Mouse (Mus musculus) kidney, postnatal 25 days (tissue): ENCODE measurements around the gene Gm7358.
"Not testable (repeated sequence)": the region's sequence is repeated elsewhere in the genome, so short reads cannot be mapped to it uniquely, and the experiment has no call there.

Source experiments
- DNase-seq, 2 experiments: peaks; one replicate each; pipeline ENCODE4 v3.0.0; 2021; ENCODE audit warnings: mixed read lengths in 2 of 2

The Gm7358 gene

DNA sequence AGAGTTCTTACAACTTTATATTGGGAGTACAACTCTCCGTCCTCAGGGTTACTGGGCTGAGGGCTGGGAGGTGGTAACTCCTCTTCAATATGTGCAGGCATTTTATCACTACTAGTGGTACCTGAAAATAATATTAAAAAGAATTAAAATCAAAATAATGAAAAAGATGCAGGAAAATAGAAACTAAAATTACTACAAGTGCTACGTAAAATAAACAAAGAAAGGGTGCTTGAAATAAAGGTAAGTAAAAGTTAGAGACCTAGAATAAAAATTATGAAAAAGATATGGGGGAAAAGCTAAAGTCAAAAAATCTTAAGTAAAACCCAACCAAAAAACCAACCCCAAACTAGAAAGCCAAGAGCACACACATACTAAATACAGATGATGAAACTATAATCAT, at the start of gene Gm7358:
Gm7358 (minus strand) TSS at position 101 of the 400 bp plus-strand sequence.
- DNase-seq, result not testable (repeated sequence)

DNA sequence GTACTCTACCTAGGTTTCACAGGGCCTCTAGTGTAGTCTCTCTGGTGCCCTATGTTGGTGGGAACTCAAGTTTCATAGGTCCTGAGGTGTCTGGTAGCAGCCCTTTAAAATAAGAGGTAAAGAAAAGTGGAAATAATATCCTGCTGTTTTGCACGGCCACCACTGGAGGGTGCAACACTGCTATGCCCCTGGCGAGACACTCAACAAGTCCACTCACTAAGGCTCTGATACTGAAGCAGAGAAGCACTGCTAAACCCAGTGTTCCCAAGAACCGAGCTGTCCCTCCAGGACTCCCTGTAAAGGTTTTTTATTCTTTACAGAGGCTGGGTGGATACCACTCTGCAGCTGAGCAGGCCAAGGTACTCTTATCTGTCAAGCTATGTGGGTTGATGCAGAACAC, 43.7 kb upstream of the Gm7358 start:
- not testable (repeated sequence) for DNase-seq

DNA sequence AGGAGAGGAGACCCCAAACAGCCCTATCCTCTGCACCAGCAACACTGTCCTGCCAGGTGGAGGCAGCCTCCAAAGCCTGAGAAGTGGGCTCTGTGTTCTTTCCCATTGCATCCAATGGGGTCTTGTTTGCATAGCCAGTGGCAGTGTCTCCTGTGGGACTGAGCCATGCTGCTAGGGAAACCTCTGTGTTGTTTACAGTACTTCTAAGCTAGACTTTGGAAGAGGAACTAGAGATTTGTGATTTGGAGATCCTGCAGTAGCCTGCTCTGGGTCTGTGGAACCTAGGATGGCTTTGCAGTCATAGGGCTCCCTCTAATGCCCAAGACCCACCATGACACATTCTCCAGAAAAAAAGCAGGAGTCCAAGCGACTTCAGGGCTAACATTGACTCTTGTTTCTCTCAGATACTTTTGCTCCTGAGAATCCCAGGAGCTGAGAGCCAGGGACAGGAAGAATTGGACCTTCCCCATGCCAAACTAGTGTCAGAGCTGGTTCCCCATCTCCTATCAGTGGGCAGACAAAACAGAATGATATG, 42.2 kb upstream of the Gm7358 start:
- DNase-seq, result peak in 1 of 2 experiments; percentile 41

DNA sequence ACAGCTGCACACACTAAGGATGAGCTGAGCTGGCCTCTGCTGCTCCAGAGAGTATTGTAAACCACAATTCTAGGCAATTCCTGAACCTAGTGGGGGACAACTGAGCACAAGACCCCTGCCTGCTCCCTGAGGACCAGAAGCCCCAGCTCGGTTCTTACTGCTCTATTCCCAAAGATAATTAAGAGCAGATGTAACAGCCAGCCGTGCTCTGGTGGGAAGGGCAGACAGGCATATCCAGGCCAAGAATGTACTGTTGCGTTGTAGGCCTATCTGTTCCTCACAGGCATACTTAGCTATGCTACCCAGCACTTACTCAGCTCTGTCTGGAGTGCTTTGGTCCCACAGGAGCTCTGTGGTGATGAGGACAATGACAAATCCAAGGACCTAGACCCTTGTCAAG, 40.6 kb upstream of the Gm7358 start:
- not testable (repeated sequence) for DNase-seq

DNA sequence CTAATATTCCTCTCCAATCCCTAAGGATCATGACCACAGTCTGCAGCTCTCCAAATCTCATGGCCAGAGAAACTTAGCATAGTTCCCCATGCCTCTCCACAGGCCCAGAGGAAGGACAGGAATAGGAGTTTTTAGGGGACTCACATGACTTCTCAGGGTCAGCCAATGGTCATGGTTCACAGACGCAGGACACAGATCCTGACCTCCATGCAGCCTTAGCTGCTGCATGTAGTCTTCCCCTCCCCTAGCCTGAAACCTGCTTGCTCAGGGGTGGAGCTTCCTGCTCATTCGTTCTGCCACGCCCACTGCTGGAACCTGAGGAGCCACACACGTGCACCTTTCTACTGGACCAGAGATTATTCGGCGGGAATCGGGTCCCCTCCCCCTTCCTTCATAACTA, 34.8 kb upstream of the Gm7358 start:
- DNase-seq, result peak in 1 of 2 experiments; percentile 41

DNA sequence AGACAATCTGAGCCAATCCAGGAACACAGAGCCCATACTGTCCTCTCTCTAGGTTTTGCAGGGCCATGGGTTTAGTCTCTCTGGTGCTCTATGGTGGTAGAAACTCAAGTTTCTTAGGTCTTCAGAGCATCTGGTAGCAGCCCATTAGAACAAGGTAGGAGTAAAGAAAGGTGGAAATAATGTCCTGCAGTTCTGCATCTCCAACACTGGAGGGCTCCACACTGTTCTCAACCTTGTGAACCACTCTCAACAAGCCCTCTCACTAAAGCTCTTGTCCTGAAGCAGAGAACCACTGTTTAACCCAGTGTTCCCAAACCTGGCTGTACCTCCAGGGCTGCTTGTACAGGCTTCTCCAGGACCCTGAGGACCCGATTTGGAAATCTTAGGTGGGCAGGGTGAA, 27.3 kb upstream of the Gm7358 start:
- DNase-seq, result not testable (repeated sequence)

DNA sequence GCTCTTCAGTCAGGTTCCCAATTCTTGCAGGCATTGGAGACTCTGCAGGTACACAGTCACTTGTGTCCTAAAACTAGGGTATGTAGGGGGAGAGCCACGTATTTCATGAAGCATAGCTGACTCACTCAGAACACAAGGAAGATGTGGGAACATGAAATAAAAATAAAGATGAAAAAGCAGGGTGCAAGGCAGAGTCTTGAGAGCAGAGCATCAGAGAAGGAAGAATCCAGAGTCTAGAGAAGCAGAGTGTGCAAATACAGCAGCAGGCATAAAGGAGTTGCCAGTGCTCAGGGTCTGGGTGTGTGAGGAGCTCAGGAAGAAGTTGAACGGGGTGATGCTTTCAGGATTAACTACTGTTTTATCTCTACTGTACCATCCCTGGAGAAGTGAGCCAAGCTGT, 17.5 kb downstream of the Gm7358 start:
- DNase-seq, result not testable (repeated sequence)

DNA sequence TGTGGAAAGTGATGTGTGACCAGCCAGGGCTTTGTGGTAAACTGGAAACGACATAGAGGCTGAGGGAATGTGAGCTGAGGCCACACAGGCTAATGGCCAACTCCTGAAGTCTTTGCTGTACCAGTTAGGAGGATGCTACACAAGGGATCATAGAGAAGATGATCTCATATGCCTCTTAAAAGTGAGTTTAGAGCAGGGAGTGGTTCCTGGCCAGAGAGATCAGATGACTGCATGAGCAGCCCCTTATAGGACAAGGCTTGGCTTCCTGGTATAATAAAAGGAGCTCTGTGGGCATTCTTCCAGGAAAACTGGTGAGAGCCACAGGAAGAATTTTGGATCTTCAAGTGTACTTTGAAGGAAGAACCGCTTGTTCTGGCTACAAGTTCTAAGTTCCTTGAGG, 22.3 kb downstream of the Gm7358 start:
- not testable (repeated sequence) for DNase-seq

DNA sequence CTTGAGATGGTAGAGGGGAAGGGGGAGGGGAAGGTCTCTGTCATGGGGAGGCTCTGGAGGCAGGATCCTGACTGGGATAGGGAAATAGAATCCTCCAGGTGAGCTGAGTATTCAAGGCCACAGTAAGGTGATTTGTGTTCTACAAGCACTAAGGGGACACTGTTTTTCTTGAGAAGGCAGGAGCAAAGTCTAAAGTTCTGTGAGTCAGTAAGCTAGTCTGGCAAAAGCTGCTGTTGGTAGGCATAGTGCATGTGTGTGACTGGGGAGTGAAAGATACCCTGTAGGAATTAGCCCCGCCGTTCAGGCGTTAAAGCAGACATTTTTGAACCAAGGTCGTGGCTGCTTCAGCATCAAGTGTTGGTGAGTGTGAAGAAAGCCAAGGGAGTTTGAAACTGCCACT, 23.2 kb downstream of the Gm7358 start:
- peak in 1 of 2 experiments; percentile 5 for DNase-seq
